Mouse (Mus musculus) frontal cortex, adult (tissue): ENCODE data around the gene Pip4k2a.
A peak's percentile ranks its signal among the peaks of the same experiment; 100 is the strongest.

Experiments used
- ATAC-seq: cut with Nextera tagmentation; 2 replicates; pipeline ENCODE4 v1.9.2; 2017; ENCODE audit warnings: mild to moderate bottlenecking, moderate library complexity, mixed read lengths; ENCODE audit not compliant: low TSS enrichment

The Pip4k2a gene

GRCm38 (mm10) chr2:18923806-18924595, 73.9 kb downstream of the Pip4k2a start:
- ATAC-seq, result peak; percentile 40; the same call in 1 of the 2 replicates

- no peak for ATAC-seq
Observed at GRCm38 (mm10) chr2:18923098-18923649, 74.8 kb downstream of the Pip4k2a start.

- no peak for ATAC-seq
Observed at GRCm38 (mm10) chr2:18921570-18922180, 76.3 kb downstream of the Pip4k2a start.

- ATAC-seq, result no peak
Observed at GRCm38 (mm10) chr2:18920461-18920877, 77.5 kb downstream of the Pip4k2a start.

GRCm38 (mm10) chr2:18919797-18920354, 78.0 kb downstream of the Pip4k2a start:
- ATAC-seq, result no peak

GRCm38 (mm10) chr2:18917838-18918237, 80.1 kb downstream of the Pip4k2a start:
- no peak for ATAC-seq

- ATAC-seq, result no peak
Observed at GRCm38 (mm10) chr2:18917380-18917750, 80.6 kb downstream of the Pip4k2a start.

- no peak for ATAC-seq
Observed at GRCm38 (mm10) chr2:18916615-18917379, 81.1 kb downstream of the Pip4k2a start.

GRCm38 (mm10) chr2:18916042-18916407, 81.9 kb downstream of the Pip4k2a start:
- ATAC-seq, result no peak

GRCm38 (mm10) chr2:18915372-18916041, 82.4 kb downstream of the Pip4k2a start:
- ATAC-seq, result no peak

GRCm38 (mm10) chr2:18914750-18915149, 83.2 kb downstream of the Pip4k2a start:
- no peak for ATAC-seq

GRCm38 (mm10) chr2:18913642-18914041, 84.3 kb downstream of the Pip4k2a start:
- no peak for ATAC-seq

- ATAC-seq, result peak; percentile 65
Observed at GRCm38 (mm10) chr2:18911251-18911934, 86.5 kb downstream of the Pip4k2a start.

- ATAC-seq, result no peak
Observed at GRCm38 (mm10) chr2:18910209-18910608, 87.7 kb downstream of the Pip4k2a start.

GRCm38 (mm10) chr2:18909713-18910112, 88.2 kb downstream of the Pip4k2a start:
- no peak for ATAC-seq

GRCm38 (mm10) chr2:18907269-18907668, 90.7 kb downstream of the Pip4k2a start:
- no peak for ATAC-seq

GRCm38 (mm10) chr2:18906421-18907084, 91.4 kb downstream of the Pip4k2a start:
- ATAC-seq, result peak; percentile 59; the same call in 1 of the 2 replicates

- ATAC-seq, result no peak
Observed at GRCm38 (mm10) chr2:18903301-18904068, 94.4 kb downstream of the Pip4k2a start.

GRCm38 (mm10) chr2:18901133-18901532, 96.8 kb downstream of the Pip4k2a start:
- ATAC-seq, result no peak
